Mouse (Mus musculus) v-Abl transformed pro-B cells (cell line): ENCODE results near the gene Dhx29.

Source experiments
- in situ Hi-C, 2 experiments: fragments of 400-800 bp; cut with MboI; formaldehyde crosslinking; loops; one replicate each; pipeline ENCODE4 v1.15.1; 2025; ENCODE audit not compliant: unreplicated experiment in 2 of 2

Gene Dhx29

GRCm38 (mm10) chr13:112927287-112928001, at the start of gene Dhx29, which contains the start of gene Mtrex:
Gene Dhx29, plus strand, starts transcription at chr13:112927454.
Gene Mtrex, minus strand, starts transcription at chr13:112927398.
- in situ Hi-C loops: loop anchor here in 1 of 2 experiments (5.0 to 10.0 kb wide), 2 partner anchors 60 to 263 kb away; partner anchors contain the start of genes Ccno and Slc38a9

DNA sequence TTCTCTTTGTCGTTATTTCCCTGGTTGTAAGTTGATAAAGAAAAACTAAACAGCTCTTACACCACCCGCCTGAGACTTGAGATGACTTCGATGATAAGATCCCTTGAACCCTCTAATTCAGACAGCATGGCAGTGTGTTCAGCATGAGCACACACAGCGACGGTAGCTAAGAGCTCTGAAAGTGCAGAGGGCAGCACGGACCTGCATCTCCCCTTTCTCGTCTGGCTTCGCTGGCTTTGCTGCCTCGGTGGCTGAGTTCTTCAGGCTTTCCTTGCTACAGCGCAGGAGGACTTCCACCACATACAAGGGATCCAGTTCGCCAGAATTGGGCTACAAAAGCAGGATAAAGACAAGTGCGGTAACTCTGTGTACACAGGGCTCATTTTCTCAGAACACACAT, 40.0 kb upstream of the Dhx29 start:
- in situ Hi-C loops: loop anchor here in 1 of 2 experiments (10.0 kb wide), 1 partner anchor 1142 kb away; no protein-coding TSS in a partner anchor

- in situ Hi-C loops: loop anchor here in 1 of 2 experiments (25.0 kb wide), 1 partner anchor 1465 kb away; no protein-coding TSS in a partner anchor
Observed at GRCm38 (mm10) chr13:112902176-112902575, 25.1 kb upstream of the Dhx29 start.

DNA sequence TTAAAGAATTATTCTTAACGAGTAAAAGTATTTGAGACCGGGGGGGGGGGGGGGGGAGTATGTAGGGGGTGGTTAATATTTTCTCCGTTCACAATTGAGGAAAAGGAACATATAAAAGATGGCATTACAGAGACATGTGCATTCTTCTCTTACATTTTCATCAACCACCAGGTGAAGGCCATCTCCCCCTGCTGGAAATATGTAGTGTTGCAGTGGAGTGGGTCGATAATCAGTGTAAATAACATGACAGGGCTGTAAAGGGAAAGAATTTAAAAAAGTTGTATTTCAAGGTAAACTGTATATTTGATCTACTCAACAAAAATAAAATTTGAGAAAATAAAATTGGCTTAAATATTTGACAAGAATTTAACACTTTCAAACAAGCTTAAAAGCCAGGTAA, 17.6 kb upstream of the Dhx29 start:
- in situ Hi-C loops: loop anchor here in 1 of 2 experiments (10.0 to 25.0 kb wide), 3 partner anchors 125 to 1472 kb away; partner anchors contain the start of gene Cdc20b

DNA sequence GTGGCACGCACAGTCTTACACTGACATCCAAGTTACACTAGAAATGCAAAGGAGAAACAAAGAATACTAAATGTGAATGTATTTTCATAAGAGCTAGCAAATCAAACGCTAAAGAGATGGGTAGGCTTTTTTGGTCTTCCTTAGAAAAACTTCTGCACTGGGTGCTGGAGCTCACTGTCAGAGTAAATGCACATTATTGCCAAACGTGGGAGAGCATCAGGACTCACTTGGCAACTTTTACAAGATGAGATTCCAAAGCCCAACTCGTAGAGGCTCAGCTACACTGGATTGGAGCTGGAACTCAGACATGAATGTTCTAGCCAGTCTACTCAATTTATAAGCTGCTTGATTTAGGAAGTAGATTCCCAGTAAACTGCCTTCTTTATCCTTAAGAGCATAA, 16.8 kb upstream of the Dhx29 start:
- in situ Hi-C loops: loop anchor here in 1 of 2 experiments (10.0 to 25.0 kb wide), 3 partner anchors 124 to 1473 kb away; partner anchors contain the start of gene Cdc20b

GRCm38 (mm10) chr13:112919141-112919865, 8.0 kb upstream of the Dhx29 start:
- in situ Hi-C loops: loop anchor here (5.0 to 25.0 kb wide), 4 partner anchors 37 to 1482 kb away; partner anchors contain the start of gene Cdc20b (in 1 of the 2)

DNA sequence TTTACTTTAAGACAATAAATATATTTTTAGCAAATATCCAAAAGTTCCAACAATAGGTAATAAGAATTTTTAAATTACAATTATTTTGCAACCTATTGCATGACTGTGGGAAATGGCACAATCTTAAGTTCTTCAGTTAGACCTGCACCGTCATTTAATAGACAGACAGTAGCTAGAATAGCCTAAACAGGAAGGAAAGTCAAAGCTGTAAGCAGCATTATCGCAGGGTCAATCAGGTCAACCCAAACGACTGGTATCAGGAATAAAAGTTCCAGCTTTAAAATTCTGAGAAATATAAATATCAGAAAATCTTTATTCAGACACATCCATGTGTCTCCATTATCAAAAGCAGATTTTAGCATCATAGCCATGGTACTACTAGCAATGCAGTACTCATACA, 6.3 kb upstream of the Dhx29 start:
- in situ Hi-C loops: loop anchor here (5.0 to 25.0 kb wide), 3 partner anchors 116 to 1484 kb away; partner anchors contain the start of genes Cdc20b (in 1 of the 2) and Slc38a9 (in 1 of the 2)

DNA sequence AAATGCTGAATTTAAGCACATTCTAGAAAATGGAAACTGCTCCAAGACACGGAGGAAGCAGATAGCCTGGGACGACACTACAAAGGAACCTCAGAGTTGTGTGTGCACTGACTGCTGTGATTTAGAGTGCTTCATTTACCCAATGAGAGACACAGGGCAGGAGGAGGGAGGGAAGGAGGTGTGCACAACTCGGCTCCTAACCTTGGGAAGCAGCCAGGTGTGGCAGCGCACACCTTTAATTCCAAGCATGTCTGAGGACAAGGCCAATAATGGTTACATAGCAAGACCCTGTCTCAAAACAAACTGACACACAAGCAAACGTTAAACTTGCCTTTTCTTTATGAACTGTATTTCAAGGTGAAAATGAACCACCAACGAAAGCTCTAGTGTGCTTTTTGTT, 2.0 kb upstream of the Dhx29 start:
- in situ Hi-C loops: loop anchor here in 1 of 2 experiments (5.0 to 10.0 kb wide), 2 partner anchors 62 to 260 kb away; partner anchors contain the start of genes Ccno and Slc38a9

GRCm38 (mm10) chr13:112925976-112926375, 1.3 kb upstream of the Dhx29 start:
- in situ Hi-C loops: loop anchor here in 1 of 2 experiments (5.0 to 10.0 kb wide), 2 partner anchors 61 to 261 kb away; partner anchors contain the start of genes Ccno and Slc38a9

- in situ Hi-C loops: loop anchor here in 1 of 2 experiments (5.0 to 10.0 kb wide), 2 partner anchors 61 to 262 kb away; partner anchors contain the start of genes Ccno and Slc38a9
Observed at GRCm38 (mm10) chr13:112926796-112927195, 458 bp upstream of the Dhx29 start.

GRCm38 (mm10) chr13:112928038-112928668, 899 bp downstream of the Dhx29 start:
- in situ Hi-C loops: loop anchor here in 1 of 2 experiments (5.0 to 10.0 kb wide), 2 partner anchors 59 to 263 kb away; partner anchors contain the start of genes Ccno and Slc38a9

- in situ Hi-C loops: no loop called here
Observed at GRCm38 (mm10) chr13:112938130-112938529, 10.9 kb downstream of the Dhx29 start.

DNA sequence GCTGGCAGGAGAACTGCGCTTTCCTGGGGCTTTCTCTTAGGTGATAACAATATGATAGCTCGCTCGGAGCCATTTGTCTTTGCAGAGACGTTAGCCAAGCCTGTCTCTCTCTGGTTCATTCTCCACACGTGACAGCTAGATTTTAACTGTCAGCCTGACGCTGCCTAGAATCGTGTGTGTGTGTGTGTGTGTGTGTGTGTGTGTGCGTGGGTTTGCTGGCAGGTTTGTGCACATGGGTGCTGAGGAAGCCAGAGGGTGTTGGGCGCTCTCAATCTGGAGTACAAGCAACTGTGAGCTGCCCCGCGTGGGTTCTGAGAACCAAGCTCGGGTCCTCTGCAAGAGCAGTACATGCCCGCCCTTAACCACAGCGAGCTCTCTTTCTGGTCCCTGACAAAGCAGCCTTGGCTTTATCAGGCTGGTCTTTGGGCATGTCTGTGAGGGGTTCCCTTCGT, 14.7 kb downstream of the Dhx29 start:
- in situ Hi-C loops: no loop called here

- in situ Hi-C loops: no loop called here
Observed at GRCm38 (mm10) chr13:112945312-112945711, 18.1 kb downstream of the Dhx29 start.

DNA sequence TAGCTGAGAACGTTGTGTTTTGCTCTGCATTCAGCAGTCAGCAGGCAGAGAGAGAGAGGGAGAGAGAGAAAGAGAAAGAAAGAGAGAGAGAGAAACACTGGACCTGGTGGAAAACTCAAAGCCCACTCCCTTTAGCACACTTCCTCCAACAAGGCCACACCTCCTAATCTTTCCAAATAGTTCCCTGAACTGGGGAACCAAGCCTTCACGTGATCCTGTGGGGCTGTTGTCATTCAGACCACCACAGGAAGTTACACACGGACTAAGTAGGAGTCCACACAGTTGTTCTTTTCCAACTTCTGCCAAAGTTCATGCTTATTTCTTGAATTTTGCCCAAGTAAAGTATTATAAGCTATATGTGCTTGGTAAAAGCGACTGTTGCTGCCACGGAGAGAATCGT, 18.6 kb downstream of the Dhx29 start:
- in situ Hi-C loops: no loop called here

DNA sequence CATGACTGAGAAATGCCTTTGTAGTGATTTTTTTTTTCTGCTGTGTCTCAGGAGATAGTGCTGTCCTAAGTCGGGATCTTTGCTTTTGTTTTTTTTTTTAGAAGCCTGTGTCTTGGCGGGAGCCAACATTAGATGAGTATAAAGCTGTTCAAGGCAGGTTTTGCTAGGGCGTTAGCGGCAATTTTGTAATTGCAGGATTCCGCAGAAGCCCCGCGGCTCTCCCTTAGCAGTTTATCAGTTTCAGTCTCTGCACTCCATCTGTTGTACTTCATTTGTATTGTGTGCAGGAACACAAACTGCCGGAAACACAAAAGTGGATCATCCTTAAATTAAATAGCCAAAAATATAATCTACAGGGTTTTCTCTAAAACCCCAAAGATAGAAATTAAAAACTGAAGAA, 26.8 kb downstream of the Dhx29 start:
- in situ Hi-C loops: no loop called here

DNA sequence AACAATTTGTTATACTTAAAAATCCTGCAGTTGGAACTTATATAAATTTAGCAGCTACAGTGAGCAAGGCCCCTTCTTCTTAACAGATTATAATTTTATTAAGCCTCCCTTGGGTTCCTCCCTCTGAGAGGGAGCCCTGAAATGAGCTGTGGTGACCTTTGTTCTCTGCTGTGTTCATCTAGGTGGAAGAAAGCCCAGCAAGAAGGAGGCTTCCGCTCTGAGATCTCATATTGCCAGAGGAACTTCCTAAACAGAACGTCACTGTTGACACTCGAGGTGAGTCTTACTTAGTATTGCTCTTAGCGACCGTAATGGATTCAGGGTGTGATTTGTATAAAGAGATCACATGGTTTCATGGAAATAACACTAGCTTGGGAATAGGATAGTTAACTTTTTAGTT, 35.8 kb downstream of the Dhx29 start:
- in situ Hi-C loops: no loop called here

- in situ Hi-C loops: no loop called here
Observed at GRCm38 (mm10) chr13:112964421-112964820, 37.2 kb downstream of the Dhx29 start.

DNA sequence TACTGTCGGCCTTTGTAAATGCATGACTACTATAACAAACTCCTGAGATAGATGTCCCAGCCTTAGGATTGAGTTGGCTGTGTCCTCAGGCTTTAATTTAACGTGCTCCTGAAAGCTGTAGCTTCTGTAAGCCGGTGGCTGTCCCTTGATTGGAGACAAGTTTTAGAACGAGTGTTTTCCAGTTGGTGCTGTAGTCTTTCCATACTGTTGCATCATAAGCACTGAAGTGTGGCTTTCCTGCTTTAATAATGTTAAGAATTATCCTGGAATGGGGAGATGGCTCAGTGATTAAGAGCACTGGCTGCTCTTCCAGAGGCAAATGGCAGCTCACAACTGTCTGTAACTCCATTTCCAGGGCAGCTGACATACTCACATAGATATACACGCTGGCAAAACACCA, 40.0 kb downstream of the Dhx29 start:
- in situ Hi-C loops: no loop called here

DNA sequence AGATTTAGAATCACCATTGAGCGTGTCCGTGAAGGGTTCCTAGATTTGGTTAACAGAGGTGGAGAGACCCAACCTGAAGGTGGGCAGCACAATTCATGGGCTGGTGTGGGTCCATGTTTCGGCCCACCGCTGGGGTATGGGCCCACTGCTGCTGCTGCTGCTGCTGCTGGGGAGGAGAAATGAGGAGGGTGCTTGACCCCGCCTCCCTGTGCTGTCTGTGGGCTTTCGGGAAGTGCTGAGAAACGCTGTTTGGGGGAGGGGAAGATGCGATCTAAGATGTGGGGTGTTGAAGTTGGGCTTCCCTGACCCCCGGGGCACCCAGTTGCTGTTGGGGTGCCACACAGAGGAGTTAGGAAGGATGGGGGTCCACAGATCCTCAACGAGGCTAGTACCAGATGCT, 49.5 kb downstream of the Dhx29 start:
- in situ Hi-C loops: no loop called here
